Mouse (Mus musculus): ENCODE results near the gene Cdh13.

DNA sequence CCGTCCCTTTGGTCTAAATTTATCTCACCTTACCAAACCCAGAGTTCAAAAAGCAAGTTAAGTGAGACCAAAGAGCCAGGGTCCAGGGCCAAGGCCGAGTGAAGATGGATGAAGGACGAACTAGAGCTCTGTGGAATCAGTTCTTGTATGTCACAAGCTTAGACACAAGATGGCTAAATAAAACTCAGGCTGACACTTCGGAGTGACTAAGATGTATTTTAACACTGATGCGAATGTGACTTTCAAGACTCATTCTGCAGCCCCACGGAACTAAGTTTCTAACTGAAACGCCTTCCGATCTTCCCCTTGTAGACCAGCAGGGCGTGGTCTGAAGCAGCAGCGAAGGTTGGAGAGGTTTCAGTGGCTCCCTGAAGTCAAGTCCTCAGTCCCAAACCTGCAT is 334.7 kb downstream of the Cdh13 start:
- TF ChIP-seq POLR2A (IDR thresholded peaks at IDR 0.05; ENCODE audit: insufficient read depth, low read depth, low read length) (no peak), CTCF (IDR thresholded peaks at IDR 0.05) (no peak), EP300 (IDR thresholded peaks at IDR 0.05; ENCODE audit: insufficient read depth, low read depth, low read length) (no peak)

All from heart, adult 2 months (tissue).